Mouse (Mus musculus) heart, embryonic 14.5 days (tissue): Measurements from ENCODE around the gene Zbtb16. TPM values are rescaled to one million over a fixed set of nuclear protein-coding genes. Genes with fewer than 3 reads are reported as not detected.

Experiments
- ATAC-seq: fragments of 200-750 bp; cut with Nextera tagmentation; 2 replicates; pipeline ENCODE4 v1.8.0; 2017; ENCODE audit warnings: low read depth, moderate TSS enrichment; ENCODE audit not compliant: insufficient number of reproducible peaks, insufficient read depth, low FRiP score
- H3K27ac ChIP-seq, 2 experiments: fragments of 200-500 bp in 1 of 2; fragments of 300-500 bp in 1 of 2; sonication (generic) in 1 of 2; replicated peaks in 1 of 2; 2 replicates each; pipeline ENCODE4 v1.5.1; 2012 to 2014; ENCODE audit warnings: low read depth in 2 of 2, low read length in 2 of 2, control low read depth in 1 of 2, mild to moderate bottlenecking in 1 of 2, mixed read lengths in 1 of 2; ENCODE audit not compliant: control insufficient read depth in 1 of 2, insufficient read depth in 1 of 2
- H3K27me3 ChIP-seq: fragments of 300-500 bp; sonication (generic); 2 replicates; pipeline ENCODE4 v1.6.1; 2014; ENCODE audit warnings: mild to moderate bottlenecking, low read length, control low read depth; ENCODE audit not compliant: control insufficient read depth, insufficient read depth
- H3K36me3 ChIP-seq: fragments of 300-500 bp; sonication (generic); 2 replicates; pipeline ENCODE4 v1.6.1; 2014; ENCODE audit warnings: mild to moderate bottlenecking, control low read depth, low read length, mixed read lengths; ENCODE audit not compliant: control insufficient read depth, insufficient read depth
- H3K4me1 ChIP-seq, 2 experiments: fragments of 200-500 bp in 1 of 2; fragments of 300-500 bp in 1 of 2; sonication (generic) in 1 of 2; 2 replicates each; pipeline ENCODE4 v1.6.1; 2012 to 2014; ENCODE audit warnings: low read length in 2 of 2, control low read depth in 1 of 2, mixed read lengths in 1 of 2; ENCODE audit not compliant: control insufficient read depth in 2 of 2, insufficient read depth in 2 of 2
- H3K4me2 ChIP-seq: fragments of 300-500 bp; sonication (generic); 2 replicates; pipeline ENCODE4 v1.6.1; 2014; ENCODE audit warnings: mild to moderate bottlenecking, low read length
- H3K4me3 ChIP-seq, 2 experiments: fragments of 200-500 bp in 1 of 2; fragments of 300-500 bp in 1 of 2; sonication (generic) in 1 of 2; 2 replicates each; pipeline ENCODE4 v1.5.1; 2012 to 2014; ENCODE audit warnings: low read length in 2 of 2, mild to moderate bottlenecking in 2 of 2, control low read depth in 1 of 2, low read depth in 1 of 2, moderate library complexity in 1 of 2; ENCODE audit not compliant: control insufficient read depth in 1 of 2, insufficient read depth in 1 of 2
- H3K9ac ChIP-seq: fragments of 300-500 bp; sonication (generic); 2 replicates; pipeline ENCODE4 v1.6.1; 2014; ENCODE audit warnings: mild to moderate bottlenecking, low read length
- H3K9me3 ChIP-seq: fragments of 300-500 bp; sonication (generic); 2 replicates; pipeline ENCODE4 v1.6.1; 2016; ENCODE audit warnings: low read length, control low read depth; ENCODE audit not compliant: control insufficient read depth
- WGBS: fragments of 180-500 bp; shearing (Covaris S2); extraction: QIAGEN DNeasy Blood & Tissue Kit; methylation state at CpG from one replicate; pipeline ENCODE4 v1.1.7; 2014; 5-methylcytosine and 5-hydroxymethylcytosine counted together
- polyA plus RNA-seq: library from polyadenylated mRNA; unstranded; fragments of >200 nt; fragmentation: Nextera tagmentation; extraction: Ambion mirVana; gene quantifications from 2 replicates; pipeline ENCODE4 v1.2.1, GENCODE M21; 2014

Gene Zbtb16
- polyA plus RNA-seq, 1 experiment from 2014 or later, result 2.1 TPM

DNA sequence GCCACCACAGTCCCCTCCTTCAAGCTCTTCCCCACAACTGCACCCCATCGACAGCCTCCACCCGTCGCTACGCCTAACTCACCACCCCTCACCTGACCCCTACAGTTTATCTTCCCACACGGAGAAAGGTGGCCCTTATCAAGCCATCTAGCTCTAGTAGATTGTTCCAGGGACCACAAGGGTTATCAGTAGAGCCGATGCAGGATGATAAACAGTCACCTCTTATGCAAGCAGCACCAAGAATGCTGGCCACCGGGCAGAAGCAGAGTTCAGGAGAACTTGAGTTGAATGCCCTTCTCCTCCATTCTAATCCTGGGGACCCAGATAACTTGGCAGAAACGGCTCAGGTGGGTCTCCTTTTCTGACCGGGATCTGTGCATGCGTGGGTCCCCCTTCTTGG is 16.3 kb downstream of the Zbtb16 start:
- Histone ChIP-seq H3K4me1 (peaks cover 17 to 41% of the 10 kb centered on the region in 2 experiments), H3K9ac (no peak overlapping the region), H3K27me3 (peaks cover 29% of the 10 kb centered on the region), H3K27ac (no peak overlapping the region), H3K4me2 (no peak overlapping the region), H3K9me3 (no peaks in the 10 kb centered on the region), H3K4me3 (no peak overlapping the region), H3K36me3 (no peaks in the 10 kb centered on the region)
- ATAC-seq, result no peak
- WGBS, result 62% methylated on average over 10 of the region's 10 CpGs

DNA sequence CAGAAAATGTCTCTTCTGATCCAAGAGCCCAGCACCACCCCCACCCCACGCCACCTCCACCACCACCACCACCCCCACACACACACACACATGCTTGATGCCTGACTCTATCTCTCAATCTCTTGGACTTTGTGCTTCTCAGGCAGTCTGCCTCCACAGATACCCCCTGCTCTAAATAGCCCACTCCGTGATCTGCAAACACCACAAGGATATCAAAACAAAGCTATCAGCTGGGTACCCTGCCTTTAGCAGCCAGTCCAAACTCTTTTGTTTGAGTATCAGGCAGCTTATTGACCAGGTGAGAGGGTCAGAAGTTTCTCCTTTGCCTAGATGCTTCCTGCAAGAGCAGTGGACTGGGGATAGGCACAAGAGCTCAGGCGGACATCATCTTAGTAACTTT is 16.9 kb downstream of the Zbtb16 start:
- Histone ChIP-seq H3K27me3 (peaks cover 24% of the 10 kb centered on the region), H3K9me3 (no peaks in the 10 kb centered on the region), H3K4me3 (no peak overlapping the region), H3K27ac (no peak overlapping the region), H3K9ac (no peak overlapping the region), H3K4me1 (peaks cover 19 to 46% of the 10 kb centered on the region in 2 experiments), H3K36me3 (no peaks in the 10 kb centered on the region), H3K4me2 (no peak overlapping the region)
- ATAC-seq, result no peak
- 71% methylated on average over 3 of the region's 3 CpGs for WGBS

DNA sequence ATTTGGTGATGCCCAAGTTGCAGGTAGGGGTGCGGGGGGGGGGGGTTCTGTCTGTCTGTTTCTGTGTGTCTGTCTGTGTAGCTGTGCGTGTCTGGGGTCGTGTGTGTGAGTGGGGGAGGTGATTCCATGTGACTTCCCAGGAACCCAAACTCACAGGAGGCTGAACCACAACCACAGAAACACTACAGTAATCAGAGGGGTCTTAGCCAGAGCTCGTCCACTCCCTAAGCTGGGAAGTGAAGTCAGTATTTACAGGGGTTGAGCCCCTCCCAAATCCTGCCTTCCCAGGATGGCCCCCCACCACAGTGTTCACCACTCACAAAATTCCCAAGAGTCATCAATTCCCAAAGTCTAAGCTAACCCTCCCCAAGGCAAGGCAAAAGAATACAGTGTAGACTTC is 18.1 kb downstream of the Zbtb16 start:
- H3K27me3 ChIP-seq, result peaks cover 12% of the 10 kb centered on the region
- H3K9ac ChIP-seq, result no peak overlapping the region
- 79% methylated on average over 4 of the region's 4 CpGs for WGBS

DNA sequence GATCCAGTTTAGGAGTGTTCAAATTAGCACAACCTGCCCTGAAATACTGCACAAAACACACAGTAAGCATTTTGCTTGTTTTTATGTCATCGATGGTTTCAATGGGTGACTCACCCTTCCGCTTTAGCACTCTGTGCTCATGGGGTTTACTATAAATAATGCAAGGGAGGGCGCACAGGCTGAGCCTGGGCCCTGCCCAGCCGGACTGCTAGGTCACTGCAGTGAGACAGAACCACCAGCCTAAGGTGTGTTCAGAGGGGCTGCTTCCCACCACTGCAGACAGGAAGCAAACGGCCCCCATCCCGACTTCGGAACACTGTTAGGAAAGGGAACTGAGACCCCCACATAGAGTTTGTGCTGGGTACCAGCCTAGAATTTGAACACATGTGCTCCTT is 18.6 kb downstream of the Zbtb16 start:
- Histone ChIP-seq H3K27me3 (peaks cover 7% of the 10 kb centered on the region), H3K4me3 (no peak overlapping the region), H3K9ac (0 out of 2 replicates have a peak overlapping the region, but pooled peaks have one; percentile 10), H3K9me3 (no peaks in the 10 kb centered on the region), H3K4me1 (peaks cover 19 to 42% of the 10 kb centered on the region in 2 experiments), H3K27ac (peak overlapping the region in 1 of 2 experiments; percentile 47; a peak in 1 of 4 replicates), H3K36me3 (no peaks in the 10 kb centered on the region), H3K4me2 (peak overlapping the region; percentile 25)
- ATAC-seq, result peak; percentile 65; the same call in 1 of the 2 replicates
- 42% methylated on average over 7 of the region's 7 CpGs for WGBS

More for the DNA sequence above, 18.1 kb downstream of the Zbtb16 start:
- ATAC-seq, result no peak
- H3K4me1 ChIP-seq, result peaks cover 19 to 42% of the 10 kb centered on the region in 2 experiments
- H3K4me3 ChIP-seq, result no peak overlapping the region
- H3K9me3 ChIP-seq, result no peaks in the 10 kb centered on the region
- H3K27ac ChIP-seq, result no peak overlapping the region
- no peak overlapping the region for H3K4me2 ChIP-seq
- no peaks in the 10 kb centered on the region for H3K36me3 ChIP-seq

- Histone ChIP-seq H3K36me3 (no peaks in the 10 kb centered on the region), H3K9me3 (no peaks in the 10 kb centered on the region), H3K4me3 (no peak overlapping the region), H3K27me3 (peaks cover 3% of the 10 kb centered on the region; the same call in 1 of the 2 replicates), H3K9ac (0 out of 2 replicates have a peak overlapping the region, but pooled peaks have one; percentile 10), H3K4me1 (peaks cover 19 to 42% of the 10 kb centered on the region in 2 experiments), H3K27ac (peak overlapping the region in 1 of 2 experiments; percentile 47; a peak in 2 of 4 replicates), H3K4me2 (peak overlapping the region; percentile 25)
- WGBS, result 31% methylated on average over 10 of the region's 10 CpGs
- no peak for ATAC-seq
Measured at GRCm38 (mm10) chr9:48816678-48817398, 19.2 kb downstream of the Zbtb16 start.

DNA sequence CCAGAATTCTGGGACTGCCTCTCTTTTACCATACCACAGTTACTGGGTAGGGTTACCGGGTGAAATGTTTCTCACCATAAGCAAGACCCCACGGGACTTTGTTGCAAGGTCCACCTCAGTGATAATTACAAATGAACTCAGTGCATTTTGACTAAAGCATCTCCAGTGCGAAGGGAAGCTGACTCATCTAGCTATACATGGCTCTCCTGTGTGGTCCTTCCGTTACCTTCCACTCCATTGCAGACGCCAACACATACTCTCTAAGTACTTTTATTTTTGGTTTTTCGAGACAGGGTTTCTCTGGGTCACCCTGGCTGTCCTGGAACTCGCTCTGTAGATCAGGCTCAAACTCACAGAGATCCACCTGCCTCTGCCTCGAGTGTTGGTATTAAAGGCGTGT is 19.9 kb downstream of the Zbtb16 start:
- ATAC-seq, result no peak
- Histone ChIP-seq H3K4me1 (peaks cover 16 to 38% of the 10 kb centered on the region in 2 experiments), H3K27me3 (peaks cover 6% of the 10 kb centered on the region; the same call in 1 of the 2 replicates), H3K9me3 (no peaks in the 10 kb centered on the region), H3K4me2 (no peak overlapping the region), H3K9ac (no peak overlapping the region), H3K4me3 (no peak overlapping the region), H3K27ac (no peak overlapping the region), H3K36me3 (no peaks in the 10 kb centered on the region)
- 89% methylated on average over 9 of the region's 9 CpGs for WGBS

GRCm38 (mm10) chr9:48814881-48815495 is 21.0 kb downstream of the Zbtb16 start:
- peak overlapping the region; percentile 35 for H3K4me2 ChIP-seq

More at GRCm38 (mm10) chr9:48814881-48815495, 21.0 kb downstream of the Zbtb16 start:
- WGBS, result 69% methylated on average over 12 of the region's 12 CpGs
- ATAC-seq, result no peak
- H3K4me1 ChIP-seq, result peaks cover 16 to 30% of the 10 kb centered on the region in 2 experiments
- no peaks in the 10 kb centered on the region for H3K36me3 ChIP-seq
- 0 out of 4 replicates have a peak overlapping the region, but pooled peaks of 1 of the 2 experiments have one; percentile 4 for H3K27ac ChIP-seq
- no peaks in the 10 kb centered on the region for H3K9me3 ChIP-seq
- H3K4me3 ChIP-seq, result no peak overlapping the region
- peaks cover 9% of the 10 kb centered on the region; the same call in 1 of the 2 replicates for H3K27me3 ChIP-seq
- H3K9ac ChIP-seq, result no peak overlapping the region
